Mouse (Mus musculus) bone marrow, adult 2 months (tissue): ENCODE results near the gene Tmcc3.
A peak's percentile ranks its signal among the peaks of the same experiment; 100 is the strongest.

Source experiments
- CTCF ChIP-seq: fragments of 200-500 bp; IDR thresholded peaks from 2 replicates; pipeline ENCODE4 v1.5.1; 2011; ENCODE audit warnings: low read length, control low read depth; ENCODE audit not compliant: control insufficient read depth, insufficient read depth
- POLR2A ChIP-seq: fragments of 200-500 bp; IDR thresholded peaks from 2 replicates; pipeline ENCODE4 v1.6.1; 2011; ENCODE audit warnings: low read depth, mild to moderate bottlenecking, control low read depth, low read length, borderline replicate concordance; ENCODE audit not compliant: control insufficient read depth

DNA sequence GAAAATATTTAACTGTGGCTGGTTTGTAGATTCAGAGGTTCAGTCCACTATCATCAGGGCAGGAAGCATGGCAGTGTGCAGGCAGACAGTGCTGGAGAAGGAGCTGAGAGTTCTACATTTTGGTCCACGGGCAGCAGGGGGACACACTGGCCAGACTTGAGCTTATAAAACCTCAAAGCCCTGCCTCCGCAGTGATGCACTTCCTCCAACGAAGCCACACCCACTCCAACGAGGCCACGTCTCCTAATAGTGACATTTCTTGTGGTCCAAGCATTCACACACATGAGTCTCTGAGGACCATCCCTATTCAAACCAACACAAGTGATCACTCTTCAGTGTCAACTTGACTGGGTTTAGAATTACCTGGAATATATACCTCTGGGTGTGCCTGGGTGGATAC is 327.5 kb downstream of the Tmcc3 start:
- TF ChIP-seq CTCF (0 out of 2 replicates have a peak, but pooled peaks have one; percentile 10), POLR2A (no peak)
